ENCODE assay signal across 9 mouse cellular contexts in the genomic region with DNA sequence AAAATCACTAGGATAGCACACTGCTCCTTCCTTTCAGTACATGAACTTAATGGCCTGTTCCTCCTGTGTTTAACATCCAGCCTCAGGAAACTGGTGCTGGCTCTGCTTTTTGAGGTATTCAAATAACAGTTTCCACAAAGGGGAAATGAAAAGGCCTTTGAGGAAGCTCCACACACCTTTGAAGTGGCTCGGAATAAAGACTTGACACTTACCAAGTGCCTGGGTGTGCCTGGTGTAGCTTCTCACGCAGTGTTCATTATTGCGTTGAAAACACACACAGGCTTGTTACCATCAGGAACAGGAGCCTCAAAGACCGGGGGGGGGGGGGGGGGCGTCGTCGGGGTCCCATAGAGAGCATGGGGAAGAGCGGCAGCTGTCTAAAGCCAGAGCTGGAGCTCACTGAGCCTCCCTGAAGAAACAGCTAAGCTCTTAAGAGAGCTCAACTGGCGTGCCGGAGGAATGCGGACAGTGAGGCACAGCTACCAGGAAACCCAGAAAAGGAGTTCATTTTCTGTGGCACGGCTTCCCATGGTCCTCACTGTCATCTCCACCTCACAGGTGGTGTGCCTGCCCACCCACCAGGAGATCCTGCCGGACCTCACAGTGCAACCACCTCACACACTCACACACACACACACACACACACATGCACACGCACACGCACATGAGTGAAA.
DNase-seq lines count a peak whose midpoint lies in the region; ATAC-seq lines count a peak whose summit lies in the region.
"Had no signal": no experiment of that assay in that cellular context is flagged by ENCODE, and none has a peak within 500 bp of the region (broad histone marks: within the 10 kb centered on the region; RNA-seq: fewer than 3 reads in every experiment).

No protein-coding gene starts in this region.

- no peak overlapping the region for H3K9ac ChIP-seq in hindbrain, embryonic 13.5 days
- no peak overlapping the region for H3K9ac ChIP-seq in hindbrain, embryonic 11.5 days (ENCODE audit: low read depth, low read length)
- peak overlapping the region; percentile 3; the same call in 1 of the 2 replicates for H3K9ac ChIP-seq in forebrain, embryonic 14.5 days (ENCODE audit: low read length)
- no peak overlapping the region for H3K9ac ChIP-seq in midbrain, embryonic 13.5 days (replicated peaks)

- no peak for DNase-seq in hindbrain, embryonic 11.5 days (ENCODE audit: low spot score)
- peak; percentile 56 for DNase-seq in CD4-positive, CD25-positive, alpha-beta regulatory T cell, adult 2 months (ENCODE audit: low read depth, low spot score)
- peak; percentile 45 for DNase-seq in forebrain, embryonic 14.5 days (ENCODE audit: low spot score)
- DNase-seq in urinary bladder, postnatal 10 days (ENCODE audit: low spot score) = no peak
- no peak for DNase-seq in lung, postnatal 36 days
- DNase-seq in spleen, postnatal 4 days (ENCODE audit: low spot score in 2 of 2) = no peak
- DNase-seq: right cerebral cortex, postnatal 25 days had no signal

- no peaks in the 10 kb centered on the region for H3K9me3 ChIP-seq in hindbrain, embryonic 13.5 days
- no peaks in the 10 kb centered on the region for H3K9me3 ChIP-seq in hindbrain, embryonic 11.5 days (ENCODE audit: control insufficient read depth, low read length)
- no peaks in the 10 kb centered on the region for H3K9me3 ChIP-seq in forebrain, embryonic 14.5 days (replicated peaks; ENCODE audit: control insufficient read depth, low read length)
- no peaks in the 10 kb centered on the region for H3K9me3 ChIP-seq in midbrain, embryonic 13.5 days

- peak overlapping the region; percentile 85 for H3K27ac ChIP-seq in hindbrain, embryonic 13.5 days
- H3K27ac ChIP-seq in hindbrain, embryonic 11.5 days (ENCODE audit: low read depth, low read length) = no peak overlapping the region
- peak overlapping the region; percentile 87 for H3K27ac ChIP-seq in forebrain, embryonic 14.5 days (ENCODE audit: low read depth, low read length)
- H3K27ac ChIP-seq in midbrain, embryonic 13.5 days = peak overlapping the region; percentile 81

- H3K4me1 ChIP-seq in hindbrain, embryonic 13.5 days (replicated peaks) = peaks cover 89% of the 10 kb centered on the region
- H3K4me1 ChIP-seq in hindbrain, embryonic 11.5 days (replicated peaks; ENCODE audit: control insufficient read depth, insufficient read depth, low read length) = peaks cover 15% of the 10 kb centered on the region
- peaks cover 72% of the 10 kb centered on the region for H3K4me1 ChIP-seq in forebrain, embryonic 14.5 days (ENCODE audit: control insufficient read depth, insufficient read depth, low read length)
- H3K4me1 ChIP-seq in midbrain, embryonic 13.5 days (replicated peaks) = peaks cover 95% of the 10 kb centered on the region

- no peaks in the 10 kb centered on the region for H3K27me3 ChIP-seq in hindbrain, embryonic 13.5 days
- no peaks in the 10 kb centered on the region for H3K27me3 ChIP-seq in hindbrain, embryonic 11.5 days (ENCODE audit: control insufficient read depth, insufficient read depth, low read length)
- H3K27me3 ChIP-seq in forebrain, embryonic 14.5 days (replicated peaks; ENCODE audit: control insufficient read depth, insufficient read depth, low read length) = no peaks in the 10 kb centered on the region
- no peaks in the 10 kb centered on the region for H3K27me3 ChIP-seq in midbrain, embryonic 13.5 days

- no peak for ATAC-seq in hindbrain, embryonic 13.5 days (ENCODE audit: low FRiP score)
- ATAC-seq in hindbrain, embryonic 11.5 days (ENCODE audit: low FRiP score) = no peak
- ATAC-seq in forebrain, embryonic 14.5 days = no peak
- ATAC-seq in midbrain, embryonic 13.5 days = peak; percentile 32; the same call in 1 of the 2 replicates

- H3K4me3 ChIP-seq in hindbrain, embryonic 13.5 days = no peak overlapping the region
- no peak overlapping the region for H3K4me3 ChIP-seq in hindbrain, embryonic 11.5 days (ENCODE audit: low read depth, low read length)
- no peak overlapping the region for H3K4me3 ChIP-seq in forebrain, embryonic 14.5 days (ENCODE audit: low read depth, low read length)
- no peak overlapping the region for H3K4me3 ChIP-seq in midbrain, embryonic 13.5 days (replicated peaks)

- no peaks in the 10 kb centered on the region for H3K36me3 ChIP-seq in hindbrain, embryonic 13.5 days
- no peaks in the 10 kb centered on the region for H3K36me3 ChIP-seq in hindbrain, embryonic 11.5 days (ENCODE audit: control insufficient read depth, insufficient read depth, low read length)
- H3K36me3 ChIP-seq in forebrain, embryonic 14.5 days (ENCODE audit: control insufficient read depth, insufficient read depth, low read length) = no peaks in the 10 kb centered on the region
- H3K36me3 ChIP-seq in midbrain, embryonic 13.5 days = no peaks in the 10 kb centered on the region

- no peak overlapping the region for H3K4me2 ChIP-seq in hindbrain, embryonic 13.5 days
- H3K4me2 ChIP-seq in hindbrain, embryonic 11.5 days (replicated peaks; ENCODE audit: low read depth, low read length) = no peak overlapping the region
- no peak overlapping the region for H3K4me2 ChIP-seq in forebrain, embryonic 14.5 days (ENCODE audit: low read length)
- H3K4me2 ChIP-seq in midbrain, embryonic 13.5 days (replicated peaks) = no peak overlapping the region

- 38% methylated on average over 15 of the region's 15 CpGs for WGBS in hindbrain, embryonic 13.5 days
- WGBS in hindbrain, embryonic 11.5 days = 45% methylated on average over 15 of the region's 15 CpGs
- WGBS in forebrain, embryonic 14.5 days = 31% methylated on average over 12 of the region's 15 CpGs
- whole genome bisulfite sequencing in midbrain, embryonic 13.5 days = 25% methylated on average over 15 of the region's 15 CpGs

Comparison
In these comparisons a context has a peak if more than half of its experiments do, and no peak if none do; other contexts are left out.
1. DNase-seq: peak in CD4-positive, CD25-positive, alpha-beta regulatory T cell, adult 2 months (single experiment) and forebrain, embryonic 14.5 days (single experiment); none in hindbrain, embryonic 11.5 days (single experiment), urinary bladder, postnatal 10 days (single experiment), lung, postnatal 36 days (single experiment) and spleen, postnatal 4 days (0 of 2).